Comparison of ENCODE assay signal across 13 mouse cellular contexts in the genomic region with DNA sequence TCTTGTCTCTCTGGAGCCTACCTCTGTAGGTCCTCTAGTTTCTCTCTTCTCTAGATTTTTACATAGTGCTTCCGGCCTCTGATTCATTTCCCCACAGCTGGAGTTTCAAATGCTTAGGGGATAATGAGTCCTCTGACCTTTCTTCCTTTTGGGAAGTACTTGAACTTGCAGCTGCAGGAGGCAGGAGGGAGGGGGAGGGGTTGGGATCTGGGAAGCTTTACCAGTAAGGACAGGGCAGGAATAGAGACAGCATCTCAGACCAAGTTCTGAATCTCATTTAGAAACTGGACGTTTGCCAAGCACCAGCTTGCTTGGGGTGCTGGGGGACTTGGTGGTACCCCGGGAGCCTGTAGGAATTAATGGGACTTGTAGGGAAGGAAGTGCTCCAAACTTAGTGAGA. TPM values are rescaled to one million over a fixed set of nuclear protein-coding genes. Genes with fewer than 3 reads are reported as not detected.
A peak's percentile ranks its signal among the peaks of the same experiment; 100 is the strongest.
DNase-seq lines count a peak whose midpoint lies in the region; ATAC-seq and TF ChIP-seq lines count a peak whose summit lies in the region.
"Had no signal": no experiment of that assay in that cellular context is flagged by ENCODE, and none has a peak within 500 bp of the region (broad histone marks: within the 10 kb centered on the region; RNA-seq: fewer than 3 reads in every experiment).

No protein-coding gene starts in this region.

- WGBS in kidney, adult 2 months = 40% methylated on average over 3 of the region's 3 CpGs

- DNase-seq in adrenal gland, adult (ENCODE audit: inconsistent age in 2 of 2, low spot score in 1 of 2) = peak; percentile 18 to 43
- no peak for DNase-seq in adrenal gland, postnatal 36 days
- DNase-seq in kidney, postnatal 10 days = peak; percentile 53
- DNase-seq in kidney, adult 2 months = no peak
- peak; percentile 40 for DNase-seq in NIH3T3 (ENCODE audit: low read depth)
- DNase-seq in kidney, postnatal 14 days = peak; percentile 27
- no peak for DNase-seq in adrenal gland, postnatal 4 days (ENCODE audit: low spot score in 2 of 2)
- DNase-seq: cerebellum, postnatal 25 days; gastrocnemius, postnatal 25 days; right cerebral cortex, postnatal 25 days had no signal

- no peak for TF ChIP-seq CTCF in kidney, adult 2 months (conservative IDR thresholded peaks at IDR 0.05; ENCODE audit: insufficient read depth, insufficient read length, low read depth, low read length)

- TF ChIP-seq POLR2A in kidney, adult 2 months (IDR thresholded peaks at IDR 0.05; ENCODE audit: low read depth, low read length) = no peak

- ATAC-seq in activated CD4-positive, CD25-positive, alpha-beta regulatory T cell, adult 4 months = no peak

- H3K4me3 ChIP-seq in kidney, adult 2 months (ENCODE audit: insufficient read depth, low read depth, low read length) = no peak overlapping the region
- H3K4me3 ChIP-seq: heart, embryonic 15.5 days had no signal

- H3K4me1 ChIP-seq in kidney, adult 2 months (ENCODE audit: control insufficient read depth, insufficient read depth, low read length) = peaks cover 39% of the 10 kb centered on the region

- H3K36me3 ChIP-seq in kidney, adult 2 months (ENCODE audit: control insufficient read depth, insufficient read depth, low read length) = no peaks in the 10 kb centered on the region

- no peak overlapping the region for H3K27ac ChIP-seq in kidney, adult 2 months (ENCODE audit: insufficient read depth, low read depth, low read length)
- H3K27ac ChIP-seq: heart, embryonic 15.5 days; liver, embryonic 14.5 days had no signal

- H3K27me3 ChIP-seq in kidney, adult 2 months (replicated peaks; ENCODE audit: control insufficient read depth, insufficient read depth, low read length) = no peaks in the 10 kb centered on the region
- H3K27me3 ChIP-seq: heart, embryonic 15.5 days had no signal

RNA-seq across cellular contexts. Expression of a gene that starts 3.7 kb away (rescaled TPM):
- total RNA-seq in adrenal gland, postnatal 36 days (2021) = 10 to 100 TPM; 31.8 to 45.5 TPM
- polyA plus RNA-seq in kidney, adult 2 months (2012; rRNA removed) = 14.6 and 16.3 TPM in 2 replicates
- 10 to 100 TPM; 56.4 to 77.6 TPM for polyA plus RNA-seq in activated CD4-positive, CD25-positive, alpha-beta regulatory T cell, adult 4 months (2017; shearing (Covaris generic))
- 10 to 100 TPM; 36.6 to 36.9 TPM for total RNA-seq in adrenal gland, postnatal 4 days (2021)

RNA-seq across cellular contexts. Expression of a gene that starts 19.9 kb away (rescaled TPM):
- total RNA-seq in adrenal gland, postnatal 36 days (2021) = 100 to 1,000 TPM; 334 to 392 TPM
- 31.1 and 39.3 TPM in 2 replicates for polyA plus RNA-seq in kidney, adult 2 months (2012; rRNA removed)
- polyA plus RNA-seq in activated CD4-positive, CD25-positive, alpha-beta regulatory T cell, adult 4 months (2017; shearing (Covaris generic)) = 100 to 1,000 TPM; 578 to 629 TPM
- total RNA-seq in adrenal gland, postnatal 4 days (2021) = 100 to 1,000 TPM; 525 to 551 TPM

RNA-seq across cellular contexts. Expression of a gene that starts 56.0 kb away (rescaled TPM):
- 10 to 100 TPM; 82.1 to 90.9 TPM for total RNA-seq in adrenal gland, postnatal 36 days (2021)
- polyA plus RNA-seq in kidney, adult 2 months (2012; rRNA removed) = 112 and 138 TPM in 2 replicates
- polyA plus RNA-seq in activated CD4-positive, CD25-positive, alpha-beta regulatory T cell, adult 4 months (2017; shearing (Covaris generic)) = 10 to 100 TPM; 40.6 to 45.9 TPM
- 10 to 100 TPM; 67.9 to 74.5 TPM for total RNA-seq in adrenal gland, postnatal 4 days (2021)

RNA-seq across cellular contexts. Expression of a gene that starts 56.1 kb away (rescaled TPM):
- total RNA-seq in adrenal gland, postnatal 36 days (2021) = 100 to 1,000 TPM; 319 to 321 TPM
- polyA plus RNA-seq in kidney, adult 2 months (2012; rRNA removed) = 396 and 507 TPM in 2 replicates
- 100 to 1,000 TPM; 150 to 165 TPM for polyA plus RNA-seq in activated CD4-positive, CD25-positive, alpha-beta regulatory T cell, adult 4 months (2017; shearing (Covaris generic))
- 100 to 1,000 TPM; 255 to 270 TPM for total RNA-seq in adrenal gland, postnatal 4 days (2021)

Comparison
In these comparisons a context has a peak if more than half of its experiments do, and no peak if none do; other contexts are left out.
1. DNase-seq: peak in adrenal gland, adult (2 of 2), kidney, postnatal 10 days (single experiment), NIH3T3 (single experiment) and kidney, postnatal 14 days (single experiment); none in adrenal gland, postnatal 36 days (0 of 2), kidney, adult 2 months (single experiment) and adrenal gland, postnatal 4 days (0 of 2).